Mouse (Mus musculus) adrenal gland, postnatal 0 days (tissue): ENCODE data around the gene Mul1. TPM values are rescaled to one million over a fixed set of nuclear protein-coding genes. Genes with fewer than 3 reads are reported as not detected.

Experiments used
- polyA plus RNA-seq: library from polyadenylated mRNA; unstranded; fragments of >200 nt; fragmentation: Nextera tagmentation; extraction: Ambion mirVana; gene quantifications from 2 replicates; pipeline ENCODE4 v1.2.1, GENCODE M21; 2015

Gene Mul1
- 11.9 and 19.7 TPM in 2 replicates for polyA plus RNA-seq

DNA sequence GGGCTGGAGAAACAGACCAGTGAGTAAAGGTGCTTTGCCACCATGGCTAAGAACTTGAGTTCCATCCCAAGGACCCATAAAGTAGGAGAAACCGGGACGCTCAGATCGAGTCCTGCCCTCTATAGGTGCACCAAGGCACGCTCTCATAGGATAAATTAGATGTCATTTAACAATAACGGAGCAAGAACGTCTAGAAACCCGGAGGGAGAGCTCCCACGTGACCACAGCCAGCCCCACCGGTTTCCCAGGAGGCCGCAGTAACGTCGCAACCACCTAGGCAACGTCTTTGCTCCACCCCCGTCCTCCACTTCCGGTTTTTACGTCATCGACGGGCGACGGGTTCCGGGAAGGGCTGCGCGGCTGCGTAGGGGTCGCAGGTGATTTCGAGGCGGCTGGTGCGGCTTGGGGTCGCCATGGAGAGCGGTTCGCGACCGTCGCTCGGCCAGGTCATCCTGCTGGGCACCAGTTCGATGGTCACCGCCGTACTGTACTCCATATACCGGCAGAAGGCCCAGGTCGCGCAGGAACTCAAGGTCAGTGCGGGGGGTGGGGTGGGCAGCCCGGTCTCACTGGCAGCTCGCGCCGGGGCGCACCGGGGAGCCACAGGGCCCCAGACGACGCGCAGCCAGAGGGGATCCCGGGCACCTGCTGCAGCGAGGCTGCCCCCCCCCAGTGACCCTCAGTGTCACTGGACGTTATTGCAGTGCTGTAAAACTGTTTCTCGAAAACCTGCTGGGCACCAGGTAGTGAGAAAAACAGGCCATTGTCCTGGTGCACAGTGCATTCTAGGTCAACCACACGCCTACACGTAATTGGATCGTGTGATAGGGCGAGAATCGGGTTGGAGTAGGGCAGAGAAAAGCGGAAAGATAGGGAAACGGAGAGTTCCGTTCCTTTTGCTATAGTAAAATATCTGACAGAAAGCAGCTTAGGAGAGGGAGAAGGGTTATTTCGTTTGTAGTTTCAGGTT lies at the start of gene Mul1:
Gene Mul1 (plus strand): TSS at position 325 of the 970 bp plus-strand sequence.

DNA sequence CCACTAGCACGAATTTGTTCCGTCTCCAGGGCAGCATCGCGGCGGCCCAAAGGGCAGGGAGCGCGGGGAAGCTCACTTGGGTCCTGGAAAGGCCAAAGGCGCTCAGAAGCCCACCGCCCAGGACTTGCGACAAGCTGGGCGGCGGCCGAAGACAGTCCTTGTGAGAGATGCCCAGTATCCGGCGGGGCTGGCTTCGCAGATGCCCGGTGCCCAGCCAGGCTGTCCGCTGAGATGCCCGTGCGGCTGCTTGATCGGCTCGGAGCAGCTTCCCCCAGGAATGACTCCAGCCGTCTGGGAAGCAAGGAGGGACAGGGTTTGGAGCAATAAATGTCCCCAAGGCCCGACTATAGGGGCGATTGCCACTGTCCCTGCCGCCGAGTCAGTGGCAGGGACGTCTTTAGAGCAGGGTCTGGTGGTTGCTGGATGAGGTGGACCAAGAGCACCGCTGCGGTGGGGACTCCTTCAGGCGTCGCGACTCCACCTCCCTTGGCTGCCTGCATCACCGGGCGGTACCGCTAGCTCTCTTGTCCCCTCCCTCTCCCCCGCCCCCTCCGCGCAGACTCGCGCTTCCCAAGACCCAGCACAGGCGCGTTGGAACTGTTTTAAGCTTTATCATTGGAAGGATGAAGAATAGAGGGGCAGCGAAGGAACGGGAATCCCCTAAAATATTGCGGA lies 38.4 kb upstream of the Mul1 start, which contains the start of gene Fam43b:
Gene Fam43b (minus strand): TSS at position 558 of the 675 bp plus-strand sequence.

DNA sequence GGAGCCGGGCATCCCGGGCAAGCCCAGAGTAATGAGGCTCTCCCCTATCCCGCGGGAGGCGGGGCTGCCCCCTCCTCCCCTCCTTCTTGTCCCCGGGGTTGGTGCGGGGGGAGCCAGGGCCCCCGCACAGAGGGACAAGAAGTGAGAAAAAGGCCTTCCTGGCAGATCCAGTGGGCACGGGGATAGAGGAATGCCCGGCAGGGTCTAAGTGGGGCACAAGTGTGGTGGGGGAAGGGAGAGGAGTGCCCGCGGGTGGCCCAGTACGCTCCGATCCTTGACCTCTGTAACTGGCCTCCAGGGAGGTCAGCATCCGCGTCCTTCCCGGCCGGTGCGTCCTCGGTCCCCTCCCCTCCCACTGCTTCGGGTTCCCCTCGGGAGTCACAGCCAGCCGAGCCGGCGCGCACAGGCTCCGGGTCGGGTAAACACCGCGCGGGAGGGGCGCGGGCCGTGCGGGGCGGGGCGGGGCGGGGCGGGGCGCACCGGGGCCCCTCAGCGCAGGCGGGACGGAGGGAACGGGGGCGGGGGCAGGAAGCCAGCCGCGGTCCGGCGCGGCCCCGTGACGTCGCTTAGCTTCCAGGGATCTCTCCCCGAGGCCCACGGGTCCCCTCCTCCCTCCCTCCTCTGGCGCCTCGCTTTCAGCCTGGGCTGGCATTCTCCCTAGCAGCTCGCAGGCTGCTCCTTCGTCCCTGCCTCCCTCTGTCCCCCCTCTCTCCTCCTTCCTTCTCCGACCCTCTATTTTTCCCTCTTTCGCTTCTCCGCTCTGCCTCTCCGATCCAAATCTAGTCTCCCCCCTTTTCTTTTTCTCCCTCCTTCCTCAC lies 19.5 kb downstream of the Mul1 start, which contains the start of gene Camk2n1:
Gene Camk2n1 (plus strand): TSS at position 562 of the 818 bp plus-strand sequence.

Other genes with a start within 250 kb of the Mul1 start
- 100 and 134 TPM in 2 replicates for gene Hp1bp3, start 218.4 kb upstream of the Mul1 start, polyA plus RNA-seq
- gene Sh2d5, start 184.3 kb upstream of the Mul1 start, polyA plus RNA-seq: 1.4 and 1.8 TPM in 2 replicates
- gene Kif17, start 184.2 kb upstream of the Mul1 start, polyA plus RNA-seq: 3.3 and 5.4 TPM in 2 replicates
- 181 and 230 TPM in 2 replicates for gene Ddost, start 129.9 kb upstream of the Mul1 start, polyA plus RNA-seq
- 171 and 194 TPM in 2 replicates for gene Pink1, start 108.4 kb upstream of the Mul1 start, polyA plus RNA-seq
- gene Cda, start 66.7 kb upstream of the Mul1 start, polyA plus RNA-seq: 24.5 and 31.3 TPM in 2 replicates
- gene Fam43b, start 38.1 kb upstream of the Mul1 start, polyA plus RNA-seq: 0.46 and 1.1 TPM in 2 replicates
- gene Camk2n1, start 19.6 kb downstream of the Mul1 start, polyA plus RNA-seq: 7.2 and 10.2 TPM in 2 replicates
- 0.17 and 0.24 TPM in 2 replicates for gene Vwa5b1, start 201.2 kb downstream of the Mul1 start, polyA plus RNA-seq